In the genomic region with DNA sequence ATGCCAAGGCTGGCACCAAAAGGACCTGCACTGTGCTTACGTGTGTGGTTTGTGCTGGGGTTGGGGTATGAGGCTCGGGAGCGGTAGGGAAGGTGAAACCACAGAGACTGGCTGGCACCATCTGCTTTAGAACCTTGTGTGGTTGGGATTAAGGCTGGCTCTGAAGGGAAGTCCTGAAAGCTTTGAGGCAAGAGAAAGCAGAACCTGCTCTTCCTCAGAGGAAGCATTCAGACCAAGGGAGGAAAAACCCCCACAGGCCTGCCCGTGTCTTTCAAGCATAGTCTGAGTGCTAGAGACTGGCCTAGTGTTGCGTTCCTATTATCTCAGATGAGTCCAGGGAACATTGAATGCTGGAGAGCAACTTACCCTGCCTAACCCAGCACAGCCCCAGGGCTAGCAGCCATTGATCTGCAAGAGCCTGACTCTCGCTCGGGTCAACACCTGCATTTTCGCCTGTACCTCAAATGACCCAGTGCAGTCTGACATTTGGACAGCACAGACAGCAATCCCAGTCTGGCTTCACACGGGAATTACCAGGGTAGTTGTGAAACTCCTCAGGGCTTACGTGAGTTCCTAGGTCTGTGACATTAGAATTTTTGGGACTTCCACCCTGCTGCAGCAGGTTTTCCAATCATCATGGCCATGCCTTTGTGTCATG, we compare ENCODE assay signal across 9 mouse cellular contexts. TPM values are rescaled to one million over a fixed set of nuclear protein-coding genes. Genes with fewer than 3 reads are reported as not detected.
DNase-seq lines count a peak whose midpoint lies in the region; ATAC-seq and TF ChIP-seq lines count a peak whose summit lies in the region.
"Had no signal": no experiment of that assay in that cellular context is flagged by ENCODE, and none has a peak within 500 bp of the region (broad histone marks: within the 10 kb centered on the region; RNA-seq: fewer than 3 reads in every experiment).

No protein-coding gene starts in this region.

- H3K4me2 ChIP-seq in forebrain, embryonic 14.5 days (ENCODE audit: low read length): no peak overlapping the region
- H3K4me2 ChIP-seq in liver, postnatal 0 days (ENCODE audit: low read depth, low read length): peak overlapping the region; percentile 57

- H3K27me3 ChIP-seq in forebrain, embryonic 14.5 days (replicated peaks; ENCODE audit: control insufficient read depth, insufficient read depth, low read length): no peaks in the 10 kb centered on the region
- no peaks in the 10 kb centered on the region for H3K27me3 ChIP-seq in liver, postnatal 0 days (ENCODE audit: insufficient read depth, low read length)

- H3K9me3 ChIP-seq in forebrain, embryonic 14.5 days (replicated peaks; ENCODE audit: control insufficient read depth, low read length): no peaks in the 10 kb centered on the region
- no peaks in the 10 kb centered on the region for H3K9me3 ChIP-seq in liver, postnatal 0 days (ENCODE audit: low read length)

- H3K4me3 ChIP-seq in forebrain, embryonic 14.5 days (ENCODE audit: low read depth, low read length): no peak overlapping the region
- H3K4me3 ChIP-seq in liver, postnatal 0 days (ENCODE audit: low read depth, low read length): peak overlapping the region; percentile 32; the same call in 1 of the 2 replicates
- H3K4me3 ChIP-seq: erythroblast, embryonic 14.5 days had no signal

- no peak for TF ChIP-seq CTCF in liver, postnatal 0 days (IDR thresholded peaks at IDR 0.05; ENCODE audit: low read depth)

- H3K9ac ChIP-seq in forebrain, embryonic 14.5 days (ENCODE audit: low read length): no peak overlapping the region
- H3K9ac ChIP-seq in liver, postnatal 0 days (replicated peaks): no peak overlapping the region

- no peak for DNase-seq in frontal cortex, postnatal 25 days (ENCODE audit: low spot score in 2 of 2)
- DNase-seq in 3134 (ENCODE audit: extremely low read depth, insufficient read length, low spot score): peak; percentile 45
- no peak for DNase-seq in forebrain, embryonic 14.5 days (ENCODE audit: low spot score)
- no peak for DNase-seq in liver, postnatal 0 days
- DNase-seq in c-Kit-positive CD71-positive TER-119-positive erythroid progenitor cells, embryonic 14.5 days (ENCODE audit: low spot score): no peak
- no peak for DNase-seq in kidney, postnatal 25 days

- H3K27ac ChIP-seq in forebrain, embryonic 14.5 days (ENCODE audit: low read depth, low read length): peak overlapping the region; percentile 61; the same call in 1 of the 2 replicates
- H3K27ac ChIP-seq in liver, postnatal 0 days (ENCODE audit: low read depth): peak overlapping the region; percentile 71

- ATAC-seq in frontal cortex, adult (ENCODE audit: low TSS enrichment): 0 out of 2 replicates have a peak, but pooled peaks have one; percentile 2
- ATAC-seq in forebrain, embryonic 14.5 days: peak; percentile 30
- peak; percentile 80 for ATAC-seq in liver, postnatal 0 days
- ATAC-seq in cerebellum, adult (ENCODE audit: insufficient number of reproducible peaks, low FRiP score, low TSS enrichment): no peak

- no peaks in the 10 kb centered on the region for H3K36me3 ChIP-seq in forebrain, embryonic 14.5 days (ENCODE audit: control insufficient read depth, insufficient read depth, low read length)
- H3K36me3 ChIP-seq in liver, postnatal 0 days (replicated peaks; ENCODE audit: insufficient read depth, low read length): no peaks in the 10 kb centered on the region

- no peak for TF ChIP-seq EP300 in liver, postnatal 0 days (IDR thresholded peaks at IDR 0.05; ENCODE audit: low read depth)

- peaks cover 16% of the 10 kb centered on the region for H3K4me1 ChIP-seq in forebrain, embryonic 14.5 days (ENCODE audit: control insufficient read depth, insufficient read depth, low read length)
- H3K4me1 ChIP-seq in liver, postnatal 0 days (ENCODE audit: insufficient read depth): peaks cover 25% of the 10 kb centered on the region

- WGBS in forebrain, embryonic 14.5 days: 81% methylated on average over 10 of the region's 10 CpGs
- 45% methylated on average over 10 of the region's 10 CpGs for WGBS in liver, postnatal 0 days (ENCODE audit: insufficient replicate concordance)

RNA-seq across cellular contexts. Expression of a gene that starts 0.5 kb away (rescaled TPM):
- 2.7 and 3.8 TPM in 2 replicates for polyA plus RNA-seq in forebrain, embryonic 14.5 days (2014; fragmentation: Nextera tagmentation; extraction: Ambion mirVana)
- 1.8 and 1.9 TPM in 2 replicates for polyA plus RNA-seq in liver, postnatal 0 days (2015; fragmentation: Nextera tagmentation; extraction: Ambion mirVana)
- polyA plus RNA-seq: erythroblast, embryonic 14.5 days had no signal

RNA-seq across cellular contexts. Expression of a gene that starts 51.6 kb away (rescaled TPM):
- 10.3 and 11.7 TPM in 2 replicates for polyA plus RNA-seq in forebrain, embryonic 14.5 days (2014; fragmentation: Nextera tagmentation; extraction: Ambion mirVana)
- polyA plus RNA-seq in liver, postnatal 0 days (2015; fragmentation: Nextera tagmentation; extraction: Ambion mirVana): 1.3 and 1.6 TPM in 2 replicates
